Mouse (Mus musculus): ENCODE data around the gene Gorasp1. TPM values are rescaled to one million over a fixed set of nuclear protein-coding genes. Genes with fewer than 3 reads are reported as not detected.

The Gorasp1 gene
- polyA plus RNA-seq, 1 experiment from 2014 or later = 31.6 TPM

GRCm38 (mm10) chr9:119895040-119895721, 42.2 kb downstream of the Gorasp1 start:
- WGBS = under 1% methylated on average over 40 of the region's 71 CpGs
- Histone ChIP-seq H3K4me1 (ENCODE audit: control insufficient read depth, insufficient read depth, low read length) (peaks cover 14% of the 10 kb centered on the region), H3K27me3 (ENCODE audit: control insufficient read depth, insufficient read depth, low read length) (no peaks in the 10 kb centered on the region), H3K9me3 (replicated peaks; ENCODE audit: control insufficient read depth, low read length) (no peaks in the 10 kb centered on the region), H3K4me3 (replicated peaks; ENCODE audit: low read length) (peak overlapping the region; percentile 87), H3K36me3 (ENCODE audit: control insufficient read depth, insufficient read depth, low read length) (0 out of 2 replicates have a peak, but pooled peaks cover 2% of the 10 kb centered on the region), H3K9ac (ENCODE audit: low read length) (peak overlapping the region; percentile 90), H3K27ac (ENCODE audit: low read length) (peak overlapping the region; percentile 79), H3K4me2 (ENCODE audit: low read depth, low read length) (peak overlapping the region; percentile 85)
- ATAC-seq (ENCODE audit: insufficient read depth, low FRiP score) = peak; percentile 75

GRCm38 (mm10) chr9:119894339-119895009, 42.9 kb downstream of the Gorasp1 start, which contains the start of gene Wdr48:
Gene Wdr48, plus strand, starts transcription at chr9:119894878.
- H3K27me3 ChIP-seq (ENCODE audit: control insufficient read depth, insufficient read depth, low read length) = no peaks in the 10 kb centered on the region
- H3K36me3 ChIP-seq (ENCODE audit: control insufficient read depth, insufficient read depth, low read length) = no peaks in the 10 kb centered on the region
- H3K4me1 ChIP-seq (ENCODE audit: control insufficient read depth, insufficient read depth, low read length) = peaks cover 14% of the 10 kb centered on the region
- H3K27ac ChIP-seq (ENCODE audit: low read length) = peak within 1 kb of the TSS; percentile 84
- H3K9ac ChIP-seq (ENCODE audit: low read length) = peak within 1 kb of the TSS; percentile 90
- H3K4me3 ChIP-seq (replicated peaks; ENCODE audit: low read length) = peak within 1 kb of the TSS; percentile 87
- no peaks in the 10 kb centered on the region for H3K9me3 ChIP-seq (replicated peaks; ENCODE audit: control insufficient read depth, low read length)
- peak; percentile 99 for ATAC-seq (ENCODE audit: insufficient read depth, low FRiP score)
- H3K4me2 ChIP-seq (ENCODE audit: low read depth, low read length) = peak within 1 kb of the TSS; percentile 85
- WGBS = 4% methylated on average over 34 of the region's 34 CpGs

GRCm38 (mm10) chr9:119893881-119894280, 43.5 kb downstream of the Gorasp1 start:
- Histone ChIP-seq H3K27me3 (ENCODE audit: control insufficient read depth, insufficient read depth, low read length) (no peaks in the 10 kb centered on the region), H3K9ac (ENCODE audit: low read length) (no peak overlapping the region), H3K4me1 (ENCODE audit: control insufficient read depth, insufficient read depth, low read length) (peaks cover 14% of the 10 kb centered on the region), H3K27ac (ENCODE audit: low read length) (no peak overlapping the region), H3K4me2 (ENCODE audit: low read depth, low read length) (peak overlapping the region; percentile 78; the same call in 1 of the 2 replicates), H3K4me3 (replicated peaks; ENCODE audit: low read length) (no peak overlapping the region), H3K9me3 (replicated peaks; ENCODE audit: control insufficient read depth, low read length) (no peaks in the 10 kb centered on the region), H3K36me3 (ENCODE audit: control insufficient read depth, insufficient read depth, low read length) (no peaks in the 10 kb centered on the region)
- WGBS = 87% methylated on average over 5 of the region's 5 CpGs
- ATAC-seq (ENCODE audit: insufficient read depth, low FRiP score) = no peak

- no peaks in the 10 kb centered on the region for H3K36me3 ChIP-seq (ENCODE audit: control insufficient read depth, insufficient read depth, low read length)
- H3K27ac ChIP-seq (ENCODE audit: low read length) = no peak overlapping the region
- peaks cover 8% of the 10 kb centered on the region for H3K4me1 ChIP-seq (ENCODE audit: control insufficient read depth, insufficient read depth, low read length)
- no peak overlapping the region for H3K9ac ChIP-seq (ENCODE audit: low read length)
- 43% methylated on average over 2 of the region's 2 CpGs for WGBS
- H3K4me2 ChIP-seq (ENCODE audit: low read depth, low read length) = no peak overlapping the region
- no peak for ATAC-seq (ENCODE audit: insufficient read depth, low FRiP score)
- no peaks in the 10 kb centered on the region for H3K27me3 ChIP-seq (ENCODE audit: control insufficient read depth, insufficient read depth, low read length)
- no peaks in the 10 kb centered on the region for H3K9me3 ChIP-seq (replicated peaks; ENCODE audit: control insufficient read depth, low read length)
- no peak overlapping the region for H3K4me3 ChIP-seq (replicated peaks; ENCODE audit: low read length)
These were observed 46.7 kb downstream of the Gorasp1 start for GRCm38 (mm10) chr9:119890692-119891091.

- Histone ChIP-seq H3K4me1 (ENCODE audit: control insufficient read depth, insufficient read depth, low read length) (peaks cover 5% of the 10 kb centered on the region), H3K36me3 (ENCODE audit: control insufficient read depth, insufficient read depth, low read length) (no peaks in the 10 kb centered on the region), H3K9ac (ENCODE audit: low read length) (no peak overlapping the region), H3K4me3 (replicated peaks; ENCODE audit: low read length) (no peak overlapping the region), H3K27ac (ENCODE audit: low read length) (no peak overlapping the region), H3K9me3 (replicated peaks; ENCODE audit: control insufficient read depth, low read length) (no peaks in the 10 kb centered on the region), H3K4me2 (ENCODE audit: low read depth, low read length) (no peak overlapping the region), H3K27me3 (ENCODE audit: control insufficient read depth, insufficient read depth, low read length) (no peaks in the 10 kb centered on the region)
- WGBS = 84% methylated on average over 9 of the region's 9 CpGs
- no peak for ATAC-seq (ENCODE audit: insufficient read depth, low FRiP score)
These were observed 47.9 kb downstream of the Gorasp1 start for GRCm38 (mm10) chr9:119889446-119889845.

GRCm38 (mm10) chr9:119888843-119889246, 48.5 kb downstream of the Gorasp1 start:
- Histone ChIP-seq H3K9me3 (replicated peaks; ENCODE audit: control insufficient read depth, low read length) (no peaks in the 10 kb centered on the region), H3K4me1 (ENCODE audit: control insufficient read depth, insufficient read depth, low read length) (no peaks in the 10 kb centered on the region), H3K9ac (ENCODE audit: low read length) (no peak overlapping the region), H3K36me3 (ENCODE audit: control insufficient read depth, insufficient read depth, low read length) (no peaks in the 10 kb centered on the region), H3K27me3 (ENCODE audit: control insufficient read depth, insufficient read depth, low read length) (no peaks in the 10 kb centered on the region), H3K27ac (ENCODE audit: low read length) (no peak overlapping the region), H3K4me3 (replicated peaks; ENCODE audit: low read length) (no peak overlapping the region), H3K4me2 (ENCODE audit: low read depth, low read length) (no peak overlapping the region)
- WGBS = 67% methylated on average over 2 of the region's 2 CpGs
- no peak for ATAC-seq (ENCODE audit: insufficient read depth, low FRiP score)

- no peaks in the 10 kb centered on the region for H3K4me1 ChIP-seq (ENCODE audit: control insufficient read depth, insufficient read depth, low read length)
- H3K9me3 ChIP-seq (replicated peaks; ENCODE audit: control insufficient read depth, low read length) = no peaks in the 10 kb centered on the region
- H3K27me3 ChIP-seq (ENCODE audit: control insufficient read depth, insufficient read depth, low read length) = no peaks in the 10 kb centered on the region
- ATAC-seq (ENCODE audit: insufficient read depth, low FRiP score) = no peak
- no peak overlapping the region for H3K4me3 ChIP-seq (replicated peaks; ENCODE audit: low read length)
- 63% methylated on average over 4 of the region's 4 CpGs for WGBS
- no peak overlapping the region for H3K4me2 ChIP-seq (ENCODE audit: low read depth, low read length)
- H3K9ac ChIP-seq (ENCODE audit: low read length) = no peak overlapping the region
- no peak overlapping the region for H3K27ac ChIP-seq (ENCODE audit: low read length)
- no peaks in the 10 kb centered on the region for H3K36me3 ChIP-seq (ENCODE audit: control insufficient read depth, insufficient read depth, low read length)
These were observed 50.0 kb downstream of the Gorasp1 start for GRCm38 (mm10) chr9:119887144-119887901.
